Mouse (Mus musculus) lung, postnatal 36 days (tissue): ENCODE measurements around the gene Olfr147.
"Not testable (repeated sequence)": the region's sequence is repeated elsewhere in the genome, so short reads cannot be mapped to it uniquely, and the experiment has no call there.

Source experiments
- DNase-seq: peaks from one replicate; pipeline ENCODE4 v3.0.0; 2022; ENCODE audit warnings: mixed read lengths

Gene Olfr147

DNA sequence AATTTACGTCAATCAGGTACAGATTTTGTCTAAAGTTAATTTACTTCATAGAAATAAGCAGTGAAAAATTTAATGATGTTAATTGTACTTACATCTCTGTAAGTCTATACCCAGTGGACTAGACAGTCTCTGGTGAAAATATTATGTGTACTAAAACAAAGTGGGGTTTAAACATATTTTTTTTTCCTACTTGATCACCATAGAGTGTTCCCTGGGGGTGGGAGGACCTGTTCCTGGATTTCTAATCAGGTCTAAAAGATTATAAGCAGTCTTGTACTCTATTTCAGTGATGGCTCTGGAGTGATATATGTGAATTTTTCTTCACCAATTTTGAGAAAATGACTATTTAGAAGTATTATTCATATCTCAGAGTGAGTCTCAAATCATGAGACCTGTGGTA is at the start of gene Olfr147:
TSS of gene Olfr147 (plus strand) at position 301 of the 400 bp plus-strand sequence.
- no peak for DNase-seq

GRCm38 (mm10) chr9:38366596-38366995 is 34.9 kb upstream of the Olfr147 start, which contains the start of gene Olfr250:
Gene Olfr250, plus strand, starts transcription at chr9:38366896.
- DNase-seq, result no peak

DNA sequence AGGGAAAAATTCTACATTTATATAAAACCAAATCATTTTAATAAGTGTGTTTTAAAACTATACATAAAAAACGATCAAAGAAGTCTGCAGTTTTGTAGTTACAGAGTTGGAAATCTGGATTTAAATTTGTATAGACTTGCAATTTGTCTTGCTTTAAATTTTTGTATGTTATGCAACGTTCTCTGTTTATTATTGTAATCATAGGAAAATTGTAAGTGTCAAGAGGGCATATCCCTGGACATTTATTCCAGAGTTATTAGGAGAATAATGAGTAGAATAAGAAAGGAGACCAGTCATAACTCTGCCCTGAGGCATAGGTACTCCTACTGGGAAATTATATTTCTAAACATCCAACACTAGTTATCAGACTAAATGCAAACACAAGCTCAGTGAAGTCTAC is 24.7 kb upstream of the Olfr147 start, which contains the start of gene Olfr251:
TSS of gene Olfr251 (plus strand) at position 301 of the 400 bp plus-strand sequence.
- no peak for DNase-seq

DNA sequence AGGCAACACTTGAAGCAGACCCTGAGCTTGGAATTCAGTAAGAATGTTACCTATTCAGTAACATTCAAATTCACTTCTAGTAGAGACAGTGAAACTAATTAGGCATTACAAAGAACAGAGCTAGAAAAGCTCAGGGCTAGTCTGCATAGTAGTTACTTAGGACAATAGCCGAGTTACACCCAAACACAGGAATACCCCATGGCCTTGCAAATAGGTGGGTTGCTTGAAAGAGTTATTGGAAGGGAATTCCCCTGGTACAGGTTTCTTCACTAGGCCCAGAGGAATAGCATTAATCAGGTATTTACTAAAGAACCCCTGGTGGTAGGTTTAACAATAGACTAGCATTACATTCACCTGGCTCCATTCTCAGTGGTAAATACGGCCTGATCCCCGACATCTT is 6.0 kb downstream of the Olfr147 start:
- not testable (repeated sequence) for DNase-seq

DNA sequence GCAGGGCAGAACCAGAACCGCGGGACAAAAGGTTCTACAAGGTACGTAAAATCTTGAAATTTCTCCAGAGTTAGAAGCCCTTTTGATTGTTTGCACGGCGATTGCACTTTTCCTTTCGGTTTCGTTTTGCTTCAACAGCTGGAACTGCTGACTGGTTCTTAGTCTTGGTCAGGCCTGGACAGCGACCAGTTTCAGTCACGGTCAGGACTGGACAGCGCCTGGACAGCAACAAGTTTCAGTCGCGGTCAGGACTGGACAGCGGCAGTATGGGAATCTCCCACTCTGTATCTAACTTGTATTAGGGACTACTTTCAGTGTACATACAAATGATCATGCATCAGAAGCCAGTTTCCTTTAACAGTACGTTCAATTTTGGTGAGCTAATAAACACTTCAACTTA is 12.0 kb downstream of the Olfr147 start:
- not testable (repeated sequence) for DNase-seq

- no peak for DNase-seq
These were observed 22.3 kb downstream of the Olfr147 start for GRCm38 (mm10) chr9:38423801-38424200.

GRCm38 (mm10) chr9:38427026-38427425 is 25.5 kb downstream of the Olfr147 start:
- DNase-seq, result no peak

DNA sequence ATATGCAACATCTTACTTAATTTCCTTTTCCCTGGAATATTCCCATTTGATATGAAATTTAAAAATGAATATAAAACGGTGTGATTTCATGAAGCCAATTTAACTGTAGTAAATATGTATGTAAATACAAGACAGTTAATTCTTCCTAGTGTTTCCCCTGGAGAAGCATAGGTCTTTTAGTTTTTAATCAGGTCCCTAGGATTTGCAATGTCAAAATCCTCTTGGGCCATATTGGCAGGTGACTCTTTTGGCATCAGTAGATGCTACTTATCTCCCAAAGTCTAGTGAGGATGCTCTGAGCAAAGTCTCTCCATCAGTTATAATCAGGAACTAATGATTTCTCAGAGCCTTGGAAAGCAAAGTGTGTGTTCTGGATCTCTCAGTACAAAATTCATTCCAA is 27.7 kb downstream of the Olfr147 start, which contains the start of gene Olfr901:
TSS of gene Olfr901 (plus strand) at position 301 of the 400 bp plus-strand sequence.
- no peak for DNase-seq

DNA sequence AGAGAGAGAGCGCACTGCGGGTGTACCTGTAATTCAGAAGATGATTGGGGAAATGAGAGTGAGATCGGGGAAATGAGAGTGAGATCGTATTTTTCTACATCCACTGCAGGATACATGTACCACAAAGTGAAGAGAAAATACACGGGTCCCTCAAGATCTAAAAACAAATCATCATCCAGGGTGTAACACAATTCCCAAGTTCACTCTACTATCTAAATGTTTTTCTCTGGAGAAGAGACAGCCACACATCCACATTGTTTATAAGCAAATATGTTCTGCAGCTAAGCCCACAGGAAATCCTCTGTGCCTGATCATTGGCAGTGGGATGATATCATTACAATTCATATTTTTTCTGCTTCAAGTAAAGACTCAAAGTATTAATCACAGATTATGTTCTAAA is 45.9 kb downstream of the Olfr147 start, which contains the start of gene Olfr902:
TSS of gene Olfr902 (plus strand) at position 301 of the 400 bp plus-strand sequence.
- DNase-seq, result no peak
